Mouse (Mus musculus) stomach, embryonic 15.5 days (tissue): ENCODE results near the gene Jag2. TPM values are rescaled to one million over a fixed set of nuclear protein-coding genes. Genes with fewer than 3 reads are reported as not detected.
A peak's percentile ranks its signal among the peaks of the same experiment; 100 is the strongest.

ENCODE experiments used
- ATAC-seq: fragments of 200-750 bp; cut with Nextera tagmentation; 2 replicates; pipeline ENCODE4 v1.8.0; 2017; ENCODE audit warnings: low read depth, moderate number of reproducible peaks, moderate TSS enrichment; ENCODE audit not compliant: insufficient read depth, low FRiP score
- H3K27ac ChIP-seq: fragments of 300-500 bp; sonication (generic); 2 replicates; pipeline ENCODE4 v1.5.1; 2015; ENCODE audit warnings: mild to moderate bottlenecking, inconsistent platforms
- H3K27me3 ChIP-seq: fragments of 300-500 bp; sonication (generic); replicated peaks from 2 replicates; pipeline ENCODE4 v1.6.1; 2015; ENCODE audit warnings: inconsistent platforms
- H3K36me3 ChIP-seq: fragments of 300-500 bp; sonication (generic); 2 replicates; pipeline ENCODE4 v1.6.1; 2015; ENCODE audit warnings: inconsistent platforms
- H3K4me1 ChIP-seq: fragments of 300-500 bp; sonication (generic); 2 replicates; pipeline ENCODE4 v1.6.1; 2015; ENCODE audit warnings: inconsistent platforms
- H3K4me2 ChIP-seq: fragments of 300-500 bp; sonication (generic); 2 replicates; pipeline ENCODE4 v1.6.1; 2015; ENCODE audit warnings: mild to moderate bottlenecking, inconsistent platforms
- H3K4me3 ChIP-seq: fragments of 300-500 bp; sonication (generic); replicated peaks from 2 replicates; pipeline ENCODE4 v1.5.1; 2015; ENCODE audit warnings: inconsistent platforms
- H3K9ac ChIP-seq: fragments of 300-500 bp; sonication (generic); 2 replicates; pipeline ENCODE4 v1.6.1; 2015; ENCODE audit warnings: inconsistent platforms
- H3K9me3 ChIP-seq: fragments of 300-500 bp; sonication (generic); 2 replicates; pipeline ENCODE4 v1.6.1; 2016; ENCODE audit warnings: inconsistent platforms
- WGBS: fragments of 180-500 bp; shearing (Covaris S2); methylation state at CpG from one replicate; pipeline ENCODE4 v1.1.7; 2015; 5-methylcytosine and 5-hydroxymethylcytosine counted together
- polyA plus RNA-seq: library from polyadenylated mRNA; unstranded; fragments of >200 nt; fragmentation: Nextera tagmentation; extraction: Ambion mirVana; gene quantifications from 2 replicates; pipeline ENCODE4 v1.2.1, GENCODE M21; 2015

Jag2 gene
- polyA plus RNA-seq, 1 experiment from 2014 or later: 7.0 TPM

DNA sequence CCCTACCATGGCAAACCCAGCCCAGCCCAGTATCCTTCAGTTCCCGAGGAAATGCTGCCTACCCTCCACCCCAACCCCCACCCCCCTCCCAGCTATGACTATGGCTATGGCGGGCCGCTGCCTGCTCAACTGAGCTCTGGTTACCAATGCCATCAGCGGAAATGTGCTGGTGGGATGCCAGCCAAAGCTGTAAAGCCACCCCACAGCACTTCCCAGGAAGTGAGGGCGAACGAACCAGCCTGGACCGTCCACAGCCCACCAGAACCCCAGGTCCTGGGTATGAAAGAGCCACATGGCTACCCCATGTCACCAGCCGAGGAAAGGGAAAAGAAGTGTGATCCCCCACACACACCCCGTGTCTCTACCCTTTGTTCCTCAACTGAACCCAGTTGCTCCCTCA lies 11.1 kb upstream of the Jag2 start:
- H3K9ac ChIP-seq: no peak overlapping the region

DNA sequence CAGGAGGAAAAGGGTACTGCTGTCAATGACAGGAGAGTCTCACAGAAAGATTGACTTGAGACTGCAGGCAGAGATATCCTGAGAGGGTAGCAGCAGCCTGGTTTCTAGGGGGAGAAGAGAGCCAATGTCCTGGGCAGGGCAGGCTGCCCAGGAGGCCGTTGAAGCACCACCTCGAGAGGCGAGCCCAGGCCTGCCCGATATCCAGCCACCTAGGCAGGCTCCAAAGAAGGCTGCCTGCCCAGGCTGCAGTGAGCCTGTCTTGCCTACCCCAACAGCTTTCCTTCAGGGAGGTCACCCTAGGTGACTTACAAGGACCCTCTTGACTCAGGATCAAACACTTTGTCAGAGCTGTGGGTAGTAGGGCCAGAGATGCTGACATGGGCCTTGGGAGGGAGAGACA lies 10.7 kb upstream of the Jag2 start:
- no peak overlapping the region for H3K27ac ChIP-seq
- WGBS: 87% methylated on average over 4 of the region's 4 CpGs
- H3K9me3 ChIP-seq: no peaks in the 10 kb centered on the region
- H3K4me3 ChIP-seq: no peak overlapping the region
- H3K27me3 ChIP-seq: no peaks in the 10 kb centered on the region
- no peaks in the 10 kb centered on the region for H3K36me3 ChIP-seq
- no peak for ATAC-seq
- H3K4me2 ChIP-seq: no peak overlapping the region
- peaks cover 33% of the 10 kb centered on the region for H3K4me1 ChIP-seq
- H3K9ac ChIP-seq: no peak overlapping the region

More for the DNA sequence above, 11.1 kb upstream of the Jag2 start:
- no peaks in the 10 kb centered on the region for H3K36me3 ChIP-seq
- no peak overlapping the region for H3K4me3 ChIP-seq
- no peaks in the 10 kb centered on the region for H3K9me3 ChIP-seq
- WGBS: 68% methylated on average over 9 of the region's 9 CpGs
- no peak for ATAC-seq
- peak overlapping the region; percentile 82; the same call in 1 of the 2 replicates for H3K4me2 ChIP-seq
- no peak overlapping the region for H3K27ac ChIP-seq
- peaks cover 33% of the 10 kb centered on the region for H3K4me1 ChIP-seq
- H3K27me3 ChIP-seq: no peaks in the 10 kb centered on the region

DNA sequence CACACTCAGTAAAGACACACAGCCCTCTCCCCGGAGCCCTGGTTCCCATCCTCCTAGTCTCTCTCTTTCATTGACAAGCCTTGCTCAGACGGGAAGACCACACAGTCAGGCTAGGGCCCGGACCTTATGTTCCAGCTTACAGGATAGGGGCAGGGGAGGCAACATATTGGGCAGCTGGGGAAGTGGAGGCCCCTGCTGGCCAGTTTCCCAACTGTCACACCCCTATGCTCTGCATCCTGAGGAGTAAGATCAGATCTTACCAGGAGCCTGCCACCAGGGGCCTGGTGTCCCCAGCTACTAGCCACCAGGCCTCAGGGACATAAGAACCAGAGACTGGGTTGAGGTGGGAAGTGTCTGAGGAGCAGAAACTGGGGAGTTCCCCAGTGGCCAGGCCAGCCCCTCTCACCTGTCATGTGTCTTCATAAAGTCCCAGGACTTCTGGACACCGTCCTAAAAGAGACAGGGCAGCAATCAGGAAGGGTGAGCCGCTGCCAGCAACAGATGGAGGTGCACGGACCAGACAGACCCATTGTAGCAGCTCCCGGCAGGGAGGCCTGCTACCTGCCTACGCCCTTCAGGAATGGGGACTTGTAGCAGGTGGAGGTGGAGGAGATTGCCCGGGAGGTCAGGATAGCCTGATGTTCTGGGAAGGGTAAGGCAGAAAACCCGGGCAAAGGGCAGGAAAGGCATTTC lies 9.4 kb upstream of the Jag2 start:
- H3K9ac ChIP-seq: no peak overlapping the region
- no peak for ATAC-seq

DNA sequence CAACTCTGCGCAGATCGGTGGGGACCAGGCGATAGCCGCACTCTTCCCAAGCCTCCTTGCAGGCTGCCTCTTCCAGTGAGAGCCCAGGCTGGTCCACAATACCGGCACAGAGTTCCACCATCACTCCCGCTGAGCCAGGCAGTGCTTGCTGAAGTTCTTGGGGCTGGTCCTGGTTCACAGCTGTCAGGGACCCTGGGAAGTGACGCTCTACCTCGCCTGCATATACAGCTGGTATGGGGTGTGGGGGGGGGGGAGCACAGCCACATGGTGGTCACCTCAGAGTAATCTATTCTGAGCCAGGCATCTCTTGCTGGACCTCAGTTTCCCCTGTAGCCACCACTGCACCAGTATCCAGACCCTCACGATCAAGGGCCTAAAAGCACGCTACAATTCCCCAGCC lies 8.8 kb upstream of the Jag2 start:
- H3K27me3 ChIP-seq: no peaks in the 10 kb centered on the region
- no peaks in the 10 kb centered on the region for H3K9me3 ChIP-seq
- H3K4me1 ChIP-seq: peaks cover 33% of the 10 kb centered on the region
- H3K4me2 ChIP-seq: no peak overlapping the region
- no peak overlapping the region for H3K27ac ChIP-seq
- no peaks in the 10 kb centered on the region for H3K36me3 ChIP-seq
- H3K9ac ChIP-seq: no peak overlapping the region
- 75% methylated on average over 10 of the region's 10 CpGs for WGBS
- ATAC-seq: no peak
- H3K4me3 ChIP-seq: no peak overlapping the region

More for the DNA sequence above, 9.4 kb upstream of the Jag2 start:
- no peaks in the 10 kb centered on the region for H3K36me3 ChIP-seq
- H3K4me1 ChIP-seq: peaks cover 33% of the 10 kb centered on the region
- no peak overlapping the region for H3K4me3 ChIP-seq
- no peaks in the 10 kb centered on the region for H3K27me3 ChIP-seq
- 58% methylated on average over 10 of the region's 10 CpGs for WGBS
- H3K4me2 ChIP-seq: no peak overlapping the region
- H3K9me3 ChIP-seq: no peaks in the 10 kb centered on the region
- no peak overlapping the region for H3K27ac ChIP-seq

DNA sequence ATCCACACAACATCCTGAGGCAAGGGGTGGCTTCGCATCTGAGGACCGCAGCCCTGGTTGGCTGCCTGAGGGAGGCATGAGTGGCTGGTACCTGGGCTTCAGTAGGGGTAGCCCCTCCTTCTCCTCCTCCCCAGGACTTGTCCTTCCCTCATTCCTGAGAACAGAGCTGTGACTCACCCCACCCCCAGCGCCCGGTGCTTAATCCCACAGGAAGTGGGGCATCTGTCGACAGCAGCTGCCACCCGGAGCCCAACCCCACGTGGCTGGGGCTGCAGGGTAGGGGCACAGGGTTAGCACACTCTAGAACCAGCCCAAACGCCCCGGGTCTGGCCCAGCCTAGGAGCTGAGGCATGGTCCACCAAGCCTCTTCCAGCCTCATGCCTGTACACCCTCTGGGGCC lies 8.3 kb upstream of the Jag2 start:
- Histone ChIP-seq H3K4me3 (no peak overlapping the region), H3K27ac (no peak overlapping the region), H3K9me3 (no peaks in the 10 kb centered on the region), H3K4me1 (peaks cover 33% of the 10 kb centered on the region), H3K4me2 (no peak overlapping the region), H3K9ac (no peak overlapping the region), H3K36me3 (no peaks in the 10 kb centered on the region), H3K27me3 (no peaks in the 10 kb centered on the region)
- WGBS: 47% methylated on average over 9 of the region's 9 CpGs
- no peak for ATAC-seq

DNA sequence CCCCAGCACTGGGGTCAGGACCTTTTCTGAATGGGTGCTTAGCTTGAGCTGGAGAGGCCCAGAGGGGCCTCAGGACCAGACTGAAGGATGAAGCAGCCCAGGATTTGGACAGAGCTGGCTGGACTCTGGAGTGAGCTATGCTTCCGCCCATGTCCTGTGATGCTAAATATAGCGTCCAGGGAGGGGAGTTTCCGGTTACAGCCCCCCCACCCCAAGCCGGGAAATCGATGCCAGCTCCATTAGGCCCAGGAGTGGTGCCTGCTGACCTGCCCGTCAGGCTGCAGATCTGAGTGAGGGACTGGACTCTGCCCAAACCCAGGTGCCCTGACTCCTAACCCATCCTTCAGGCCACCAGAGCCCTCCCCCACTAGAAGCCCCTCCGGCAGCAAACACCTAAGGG lies 3.1 kb upstream of the Jag2 start:
- peaks cover 41% of the 10 kb centered on the region for H3K27me3 ChIP-seq
- no peaks in the 10 kb centered on the region for H3K9me3 ChIP-seq
- no peak overlapping the region for H3K27ac ChIP-seq
- WGBS: 42% methylated on average over 7 of the region's 7 CpGs
- H3K4me1 ChIP-seq: peaks cover 13% of the 10 kb centered on the region
- no peak overlapping the region for H3K4me3 ChIP-seq
- no peak for ATAC-seq
- H3K4me2 ChIP-seq: no peak overlapping the region
- H3K36me3 ChIP-seq: no peaks in the 10 kb centered on the region
- H3K9ac ChIP-seq: no peak overlapping the region

DNA sequence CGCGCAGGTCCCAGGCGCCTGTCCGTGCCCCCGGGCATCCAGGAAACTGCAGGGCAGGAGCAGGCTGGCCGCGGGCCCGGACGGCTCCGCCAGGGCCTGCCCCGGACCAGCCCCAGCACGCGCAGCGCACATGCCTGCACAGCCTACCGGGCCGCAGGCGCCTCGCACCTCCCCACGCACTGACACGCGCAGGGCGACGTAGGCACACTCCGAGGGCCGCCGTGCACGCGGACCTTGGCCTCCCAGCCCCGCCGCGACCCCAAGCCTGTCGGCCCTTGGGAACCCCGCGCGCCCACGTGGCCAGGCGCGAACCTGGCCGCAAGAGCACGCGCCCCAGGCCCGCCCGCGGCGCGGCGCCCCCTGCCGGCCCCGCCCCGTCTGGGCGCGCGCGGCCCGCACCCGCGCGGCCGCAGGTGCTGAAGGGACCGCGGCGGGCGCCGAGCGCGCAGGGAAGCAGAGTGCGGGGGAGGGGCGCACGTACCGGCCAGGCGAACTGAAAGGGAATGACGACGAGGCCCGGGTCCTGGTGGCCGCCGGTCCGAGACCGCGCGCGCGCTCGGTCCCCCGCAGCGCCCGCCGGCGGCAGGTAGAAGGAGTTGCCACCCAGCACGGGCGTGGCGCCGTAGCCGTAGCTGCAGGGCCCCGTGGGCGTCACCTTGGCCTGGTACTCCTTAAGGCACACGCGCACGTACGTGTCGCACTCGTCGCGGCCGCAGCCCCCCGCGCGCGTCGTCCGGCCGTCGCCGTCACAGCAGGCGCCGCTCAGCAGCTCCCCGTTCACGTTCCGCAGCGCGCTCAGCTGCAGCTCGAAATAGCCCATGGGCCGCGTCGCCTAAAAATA lies 955 bp downstream of the Jag2 start:
- WGBS: 3% methylated on average over 113 of the region's 124 CpGs
- ATAC-seq: peak; percentile 42; the same call in 1 of the 2 replicates
- peaks cover 11% of the 10 kb centered on the region for H3K4me1 ChIP-seq
- peak overlapping the region; percentile 92 for H3K4me2 ChIP-seq
- H3K27me3 ChIP-seq: peaks cover 60% of the 10 kb centered on the region
- no peaks in the 10 kb centered on the region for H3K9me3 ChIP-seq
- H3K4me3 ChIP-seq: peak overlapping the region; percentile 58
- H3K36me3 ChIP-seq: no peaks in the 10 kb centered on the region
- peak overlapping the region; percentile 57; the same call in 1 of the 2 replicates for H3K27ac ChIP-seq
- H3K9ac ChIP-seq: peak overlapping the region; percentile 17; the same call in 1 of the 2 replicates

DNA sequence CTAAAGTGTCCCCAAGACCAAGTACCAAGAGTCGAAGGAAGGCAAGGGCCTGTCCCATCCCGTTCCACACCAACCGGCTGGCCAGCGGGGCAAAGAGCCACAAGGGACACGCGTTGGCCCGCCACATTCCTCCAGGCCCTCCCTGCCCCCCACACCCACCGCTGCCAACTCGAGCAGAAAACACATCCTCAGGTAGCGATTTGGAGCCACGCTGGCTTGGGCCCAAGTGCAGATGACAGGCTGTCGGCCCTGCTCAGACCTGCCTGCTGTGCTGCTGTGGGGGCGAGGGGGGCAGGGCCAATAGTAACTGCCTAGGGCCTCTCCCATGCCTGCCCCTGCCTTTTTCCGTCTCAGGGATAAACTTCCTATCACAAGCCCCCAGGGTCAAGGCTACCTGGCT lies 2.3 kb downstream of the Jag2 start:
- H3K4me2 ChIP-seq: 0 out of 2 replicates have a peak overlapping the region, but pooled peaks have one; percentile 92
- no peak for ATAC-seq
- no peak overlapping the region for H3K9ac ChIP-seq
- no peak overlapping the region for H3K27ac ChIP-seq
- peaks cover 60% of the 10 kb centered on the region for H3K27me3 ChIP-seq
- 0 out of 2 replicates have a peak overlapping the region, but pooled peaks have one; percentile 58 for H3K4me3 ChIP-seq
- H3K4me1 ChIP-seq: peaks cover 11% of the 10 kb centered on the region
- H3K36me3 ChIP-seq: no peaks in the 10 kb centered on the region
- WGBS: 68% methylated on average over 14 of the region's 14 CpGs
- H3K9me3 ChIP-seq: no peaks in the 10 kb centered on the region

DNA sequence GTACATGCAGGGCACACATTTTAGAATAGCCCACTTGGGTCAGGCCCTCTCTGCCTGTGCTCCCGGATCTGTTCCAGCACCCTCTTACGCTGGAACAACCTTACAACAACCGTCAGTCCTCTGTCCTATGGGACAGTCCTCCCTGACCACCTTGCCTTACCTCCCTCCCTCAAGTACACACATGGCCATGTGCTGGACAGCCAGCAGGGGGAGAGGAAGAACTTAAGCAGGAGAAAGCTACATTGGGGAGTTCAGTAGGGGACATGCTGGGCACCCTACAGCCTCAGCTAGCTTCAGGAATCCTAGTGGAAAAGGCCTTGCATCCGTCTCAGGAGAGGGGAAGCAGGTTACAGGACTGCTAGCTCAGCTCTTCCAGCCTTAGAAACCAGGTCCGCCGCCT lies 3.6 kb downstream of the Jag2 start:
- no peak for ATAC-seq
- H3K36me3 ChIP-seq: no peaks in the 10 kb centered on the region
- peaks cover 52% of the 10 kb centered on the region for H3K27me3 ChIP-seq
- 82% methylated on average over 6 of the region's 6 CpGs for WGBS
- no peak overlapping the region for H3K9ac ChIP-seq
- peaks cover 11% of the 10 kb centered on the region for H3K4me1 ChIP-seq
- no peak overlapping the region for H3K27ac ChIP-seq
- no peak overlapping the region for H3K4me3 ChIP-seq
- H3K4me2 ChIP-seq: no peak overlapping the region
- no peaks in the 10 kb centered on the region for H3K9me3 ChIP-seq

DNA sequence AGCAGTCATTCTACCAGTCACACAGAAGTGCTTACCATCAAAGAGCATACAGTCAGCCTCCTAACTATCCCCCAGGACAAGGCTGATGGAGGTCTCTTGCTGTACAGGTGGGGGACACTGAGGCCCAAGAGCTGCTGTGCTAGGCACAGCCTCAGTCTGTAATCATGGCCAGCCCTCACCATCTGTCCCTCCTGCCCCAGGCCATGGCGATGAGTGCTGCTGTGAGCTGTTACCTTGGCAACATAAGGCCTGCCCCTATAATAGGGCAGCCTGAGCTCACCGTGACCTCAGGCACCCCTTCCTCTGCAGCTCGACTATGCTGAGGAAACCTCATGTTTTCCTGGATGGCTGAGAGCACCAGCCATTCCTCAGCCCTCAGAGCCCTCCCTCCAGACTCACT lies 7.0 kb downstream of the Jag2 start:
- no peak overlapping the region for H3K4me3 ChIP-seq
- H3K9me3 ChIP-seq: no peaks in the 10 kb centered on the region
- H3K9ac ChIP-seq: no peak overlapping the region
- no peak for ATAC-seq
- 37% methylated on average over 3 of the region's 3 CpGs for WGBS
- H3K4me1 ChIP-seq: no peaks in the 10 kb centered on the region
- no peak overlapping the region for H3K27ac ChIP-seq
- no peak overlapping the region for H3K4me2 ChIP-seq
- H3K27me3 ChIP-seq: peaks cover 18% of the 10 kb centered on the region
- no peaks in the 10 kb centered on the region for H3K36me3 ChIP-seq

DNA sequence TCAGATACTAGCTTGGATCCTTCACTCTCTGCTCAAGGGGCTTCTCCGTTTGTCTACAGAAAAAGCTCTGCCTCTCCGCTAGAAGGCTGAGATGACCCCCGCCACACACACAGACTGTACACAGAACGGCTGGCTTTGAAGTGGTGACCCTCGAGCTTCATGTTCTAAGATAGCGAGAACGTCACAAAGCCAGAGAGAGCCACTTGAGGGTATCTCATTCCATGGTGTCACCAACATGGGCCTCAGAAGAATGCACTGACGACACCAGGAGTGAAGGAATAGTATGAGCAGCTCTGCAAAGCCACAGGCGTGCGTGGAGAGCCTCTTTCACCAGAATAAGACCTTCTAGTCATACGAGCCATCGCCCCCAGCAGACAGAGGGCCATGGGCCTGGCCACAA lies 8.1 kb downstream of the Jag2 start:
- H3K4me3 ChIP-seq: no peak overlapping the region
- no peak overlapping the region for H3K9ac ChIP-seq
- no peak for ATAC-seq
- H3K9me3 ChIP-seq: no peaks in the 10 kb centered on the region
- no peaks in the 10 kb centered on the region for H3K36me3 ChIP-seq
- no peak overlapping the region for H3K27ac ChIP-seq
- 90% methylated on average over 12 of the region's 12 CpGs for WGBS
- no peaks in the 10 kb centered on the region for H3K4me1 ChIP-seq
- no peak overlapping the region for H3K4me2 ChIP-seq
- 0 out of 2 replicates have a peak, but pooled peaks cover 9% of the 10 kb centered on the region for H3K27me3 ChIP-seq

DNA sequence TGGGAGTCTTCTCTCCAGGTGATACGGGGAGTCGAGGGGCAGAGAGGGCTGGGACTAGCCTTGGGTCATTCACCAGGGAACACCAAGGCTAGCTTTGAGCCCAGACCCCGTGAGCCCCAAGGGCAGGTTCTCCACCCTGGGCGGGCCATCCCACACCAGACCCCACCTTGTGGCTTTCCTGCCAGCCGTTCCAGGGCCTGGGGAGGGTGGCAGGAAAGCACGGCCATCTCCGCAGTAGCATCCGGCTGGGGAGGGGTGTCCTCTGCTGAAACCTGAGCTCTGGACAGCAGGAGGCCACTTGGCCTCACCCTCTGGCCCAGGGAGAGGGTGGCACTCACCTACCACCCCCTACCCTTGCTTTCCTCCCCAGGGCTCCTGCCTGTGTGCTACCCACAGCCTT lies 11.7 kb downstream of the Jag2 start:
- no peak for ATAC-seq
- H3K36me3 ChIP-seq: no peaks in the 10 kb centered on the region
- 42% methylated on average over 8 of the region's 8 CpGs for WGBS
- H3K9me3 ChIP-seq: no peaks in the 10 kb centered on the region
- no peaks in the 10 kb centered on the region for H3K27me3 ChIP-seq
- no peak overlapping the region for H3K4me2 ChIP-seq
- no peaks in the 10 kb centered on the region for H3K4me1 ChIP-seq
- no peak overlapping the region for H3K9ac ChIP-seq
- no peak overlapping the region for H3K4me3 ChIP-seq
- H3K27ac ChIP-seq: no peak overlapping the region
